Mouse (Mus musculus) embryonic facial prominence, embryonic 13.5 days (tissue): Measurements from ENCODE around the gene Ugt1a8. TPM values are rescaled to one million over a fixed set of nuclear protein-coding genes. Genes with fewer than 3 reads are reported as not detected.
"Not testable (repeated sequence)": the region's sequence is repeated elsewhere in the genome, so short reads cannot be mapped to it uniquely, and the experiment has no call there.

Source experiments
- ATAC-seq: fragments of 200-750 bp; cut with Nextera tagmentation; 2 replicates; pipeline ENCODE4 v1.8.0; 2017; ENCODE audit warnings: low read depth; ENCODE audit not compliant: insufficient number of reproducible peaks, insufficient read depth, low FRiP score, low TSS enrichment
- H3K27ac ChIP-seq: fragments of 300-500 bp; sonication (generic); 2 replicates; pipeline ENCODE4 v1.5.1; 2015; ENCODE audit warnings: moderate library complexity, mild to moderate bottlenecking, inconsistent platforms
- H3K27me3 ChIP-seq: fragments of 300-500 bp; sonication (generic); 2 replicates; pipeline ENCODE4 v1.6.1; 2015; ENCODE audit warnings: mild to moderate bottlenecking, inconsistent platforms
- H3K36me3 ChIP-seq: fragments of 300-500 bp; sonication (generic); 2 replicates; pipeline ENCODE4 v1.6.1; 2015; ENCODE audit warnings: mild to moderate bottlenecking, inconsistent platforms
- H3K4me1 ChIP-seq: fragments of 300-500 bp; sonication (generic); 2 replicates; pipeline ENCODE4 v1.6.1; 2015; ENCODE audit warnings: inconsistent platforms
- H3K4me2 ChIP-seq: fragments of 300-500 bp; sonication (generic); 2 replicates; pipeline ENCODE4 v1.6.1; 2015; ENCODE audit warnings: moderate library complexity, mild to moderate bottlenecking, inconsistent platforms
- H3K4me3 ChIP-seq: fragments of 300-500 bp; sonication (generic); 2 replicates; pipeline ENCODE4 v1.5.1; 2015; ENCODE audit warnings: mild to moderate bottlenecking, inconsistent platforms
- H3K9ac ChIP-seq: fragments of 300-500 bp; sonication (generic); 2 replicates; pipeline ENCODE4 v1.6.1; 2015; ENCODE audit warnings: mild to moderate bottlenecking, inconsistent platforms
- H3K9me3 ChIP-seq: fragments of 300-500 bp; sonication (generic); 2 replicates; pipeline ENCODE4 v1.6.1; 2016; ENCODE audit warnings: inconsistent platforms
- WGBS: fragments of 180-500 bp; shearing (Covaris S2); methylation state at CpG from one replicate; pipeline ENCODE4 v1.1.7; 2015; ENCODE audit warnings: mixed read lengths; 5-methylcytosine and 5-hydroxymethylcytosine counted together
- polyA plus RNA-seq: library from polyadenylated mRNA; unstranded; fragments of >200 nt; fragmentation: Nextera tagmentation; extraction: Ambion mirVana; gene quantifications from 2 replicates; pipeline ENCODE4 v1.2.1, GENCODE M21; 2015

Ugt1a8 gene
- polyA plus RNA-seq, 1 experiment from 2014 or later = not detected

DNA sequence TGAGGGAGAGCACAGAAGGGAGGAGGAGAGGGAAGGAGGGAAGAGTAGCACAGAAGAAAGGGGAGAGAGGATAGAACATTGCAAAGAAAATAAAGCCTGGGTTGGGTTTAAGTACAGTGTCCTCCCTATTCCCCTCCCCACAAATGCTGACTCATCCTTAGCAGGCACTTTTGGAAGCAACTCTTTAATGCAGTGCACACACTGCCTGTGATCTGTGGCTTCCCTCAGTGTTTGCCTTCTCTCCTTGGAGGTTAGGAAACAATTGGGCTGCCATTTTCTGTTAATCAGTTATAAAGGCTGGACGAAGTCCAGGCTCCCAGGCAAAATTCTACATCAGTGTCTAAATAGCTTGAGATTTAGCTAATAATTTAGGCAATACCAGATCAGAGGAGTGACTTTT lies 52.9 kb downstream of the Ugt1a8 start:
- not testable (repeated sequence) for H3K9ac ChIP-seq, H3K9me3 ChIP-seq, ATAC-seq, H3K27ac ChIP-seq, H3K27me3 ChIP-seq, H3K4me3 ChIP-seq, H3K4me1 ChIP-seq, H3K4me2 ChIP-seq, H3K36me3 ChIP-seq
- WGBS = 57% methylated on average over 1 of the region's 1 CpGs

DNA sequence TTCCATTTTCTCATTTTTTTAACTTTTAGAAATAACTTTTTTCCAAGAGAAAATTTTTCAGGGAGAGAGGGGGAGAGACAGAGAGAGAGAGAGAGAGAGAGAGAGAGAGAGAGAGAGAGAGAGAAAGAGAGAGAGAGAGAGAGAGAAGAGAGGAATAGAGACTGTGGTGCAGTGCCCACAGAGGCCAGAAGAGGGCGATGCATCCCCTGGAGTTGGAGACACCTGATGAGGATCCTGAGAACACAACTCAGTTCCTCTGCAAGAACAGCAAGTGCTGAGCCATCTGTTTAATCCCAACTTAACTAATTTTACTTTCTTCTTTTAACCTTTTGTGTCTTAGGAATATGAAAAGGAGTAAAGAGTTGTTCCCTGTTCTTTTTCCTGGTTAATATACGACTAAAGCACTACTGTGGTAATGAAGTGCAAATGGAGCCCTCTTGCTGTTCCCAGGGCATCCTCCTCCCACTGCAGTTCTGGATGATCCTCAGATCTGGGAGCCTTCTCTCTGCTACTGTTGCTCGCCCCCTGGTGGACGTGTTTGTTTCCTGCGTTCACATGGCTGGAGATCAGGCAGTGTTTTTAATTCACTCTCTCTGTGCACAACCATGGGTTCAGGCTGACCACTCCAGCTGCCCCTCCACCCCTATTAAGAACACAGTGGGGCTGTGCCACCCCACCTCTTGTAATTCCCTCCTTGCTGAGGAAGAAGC lies 56.5 kb downstream of the Ugt1a8 start:
- H3K4me2 ChIP-seq, H3K27me3 ChIP-seq, H3K27ac ChIP-seq, H3K36me3 ChIP-seq, ATAC-seq, H3K9ac ChIP-seq, H3K4me1 ChIP-seq, H3K4me3 ChIP-seq, H3K9me3 ChIP-seq: not testable (repeated sequence)
- WGBS = 3% methylated on average over 5 of the region's 5 CpGs

- H3K27me3 ChIP-seq, H3K9ac ChIP-seq, H3K4me1 ChIP-seq, H3K9me3 ChIP-seq, H3K4me2 ChIP-seq, H3K36me3 ChIP-seq, H3K4me3 ChIP-seq, H3K27ac ChIP-seq, ATAC-seq: not testable (repeated sequence)
- WGBS = 54% methylated on average over 2 of the region's 2 CpGs
These were observed 57.7 kb downstream of the Ugt1a8 start for GRCm38 (mm10) chr1:88145278-88145677.

GRCm38 (mm10) chr1:88150133-88150532 lies 62.5 kb downstream of the Ugt1a8 start:
- not testable (repeated sequence) for H3K27me3 ChIP-seq, H3K27ac ChIP-seq, H3K4me1 ChIP-seq, H3K4me3 ChIP-seq, H3K36me3 ChIP-seq, H3K9me3 ChIP-seq, ATAC-seq, H3K4me2 ChIP-seq, H3K9ac ChIP-seq
- 67% methylated on average over 2 of the region's 2 CpGs for WGBS

DNA sequence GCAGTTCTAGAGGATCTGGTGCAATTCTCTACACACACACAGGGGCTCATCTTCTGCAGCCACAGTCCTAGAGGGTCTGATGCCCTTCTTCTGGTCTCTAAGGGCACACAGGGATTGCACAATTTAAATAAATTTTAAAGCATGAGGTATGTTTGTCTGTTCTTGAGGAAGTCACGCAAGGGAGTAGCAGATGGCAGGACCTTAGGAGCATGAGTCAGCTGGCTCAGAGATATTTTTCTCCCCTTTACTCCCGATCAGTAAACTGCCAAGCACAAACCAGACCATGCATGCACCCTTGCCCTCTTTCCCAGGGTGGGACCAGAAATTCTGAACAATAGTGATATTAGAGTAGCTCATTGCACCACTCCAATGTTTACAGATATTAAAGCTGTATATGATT lies 70.8 kb downstream of the Ugt1a8 start:
- H3K27ac ChIP-seq = no peak overlapping the region

GRCm38 (mm10) chr1:88165711-88166110 lies 78.1 kb downstream of the Ugt1a8 start, which contains the start of gene Ugt1a5:
TSS of gene Ugt1a5 (plus strand) at chr1:88166012.
- Histone ChIP-seq H3K4me1 (no peaks in the 10 kb centered on the region), H3K4me2 (no peak within 1 kb of the TSS)
- 77% methylated on average over 5 of the region's 5 CpGs for WGBS

More for the DNA sequence above, 70.8 kb downstream of the Ugt1a8 start:
- 75% methylated on average over 2 of the region's 2 CpGs for WGBS
- Histone ChIP-seq H3K4me1 (no peaks in the 10 kb centered on the region), H3K9ac (no peak overlapping the region), H3K9me3 (no peaks in the 10 kb centered on the region), H3K4me3 (no peak overlapping the region), H3K36me3 (no peaks in the 10 kb centered on the region), H3K27me3 (no peaks in the 10 kb centered on the region), H3K4me2 (no peak overlapping the region)
- ATAC-seq = no peak

GRCm38 (mm10) chr1:88172190-88172589 lies 84.6 kb downstream of the Ugt1a8 start:
- ATAC-seq, H3K27ac ChIP-seq: not testable (repeated sequence)
- WGBS = 77% methylated on average over 6 of the region's 7 CpGs

More at GRCm38 (mm10) chr1:88165711-88166110, 78.1 kb downstream of the Ugt1a8 start, which contains the start of gene Ugt1a5:
- H3K9ac ChIP-seq = no peak within 1 kb of the TSS
- H3K4me3 ChIP-seq = no peak within 1 kb of the TSS
- no peaks in the 10 kb centered on the region for H3K36me3 ChIP-seq
- no peak within 1 kb of the TSS for H3K27ac ChIP-seq
- H3K9me3 ChIP-seq = no peaks in the 10 kb centered on the region
- no peaks in the 10 kb centered on the region for H3K27me3 ChIP-seq
- no peak for ATAC-seq

DNA sequence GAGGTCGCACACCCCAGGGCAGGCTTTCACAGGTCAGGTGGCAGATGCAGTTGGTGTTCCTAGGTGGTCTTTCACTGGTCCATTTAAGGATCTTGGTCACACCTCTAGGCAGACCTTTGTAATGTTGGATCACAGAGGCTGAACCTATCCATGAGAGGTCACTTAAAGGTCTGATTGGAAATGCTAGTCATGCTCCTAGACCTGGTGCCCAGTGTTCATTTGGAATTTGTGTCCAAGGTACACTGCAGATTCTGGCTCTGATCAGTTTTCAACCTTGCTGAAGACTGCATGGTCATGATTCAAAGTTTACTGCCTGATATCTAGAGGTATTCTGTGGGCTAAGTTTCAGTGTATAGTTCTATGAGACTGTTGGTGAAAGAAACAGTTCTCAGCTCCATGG lies 92.0 kb downstream of the Ugt1a8 start:
- Histone ChIP-seq H3K27me3 (no peaks in the 10 kb centered on the region), H3K9ac (no peak overlapping the region), H3K4me2 (no peak overlapping the region), H3K9me3 (peaks cover 22% of the 10 kb centered on the region; the same call in 1 of the 2 replicates), H3K4me3 (no peak overlapping the region), H3K4me1 (no peaks in the 10 kb centered on the region), H3K36me3 (no peaks in the 10 kb centered on the region), H3K27ac (no peak overlapping the region)
- ATAC-seq = no peak
- 70% methylated on average over 1 of the region's 1 CpGs for WGBS

More at GRCm38 (mm10) chr1:88172190-88172589, 84.6 kb downstream of the Ugt1a8 start:
- not testable (repeated sequence) for H3K4me2 ChIP-seq, H3K36me3 ChIP-seq, H3K4me3 ChIP-seq, H3K9me3 ChIP-seq, H3K4me1 ChIP-seq, H3K27me3 ChIP-seq, H3K9ac ChIP-seq

- no peak for ATAC-seq
- 85% methylated on average over 5 of the region's 5 CpGs for WGBS
- no peaks in the 10 kb centered on the region for H3K4me1 ChIP-seq
These were observed 98.8 kb downstream of the Ugt1a8 start for GRCm38 (mm10) chr1:88186325-88186935.

GRCm38 (mm10) chr1:88192136-88192535 lies 104.5 kb downstream of the Ugt1a8 start:
- Histone ChIP-seq H3K4me1 (no peaks in the 10 kb centered on the region), H3K27ac (no peak overlapping the region), H3K9me3 (no peaks in the 10 kb centered on the region), H3K4me3 (no peak overlapping the region), H3K36me3 (no peaks in the 10 kb centered on the region), H3K27me3 (no peaks in the 10 kb centered on the region), H3K4me2 (no peak overlapping the region), H3K9ac (no peak overlapping the region)
- 61% methylated on average over 3 of the region's 3 CpGs for WGBS
- no peak for ATAC-seq

More at GRCm38 (mm10) chr1:88186325-88186935, 98.8 kb downstream of the Ugt1a8 start:
- Histone ChIP-seq H3K9me3 (no peaks in the 10 kb centered on the region), H3K4me2 (no peak overlapping the region), H3K36me3 (no peaks in the 10 kb centered on the region), H3K27ac (no peak overlapping the region), H3K9ac (no peak overlapping the region), H3K27me3 (no peaks in the 10 kb centered on the region), H3K4me3 (no peak overlapping the region)

DNA sequence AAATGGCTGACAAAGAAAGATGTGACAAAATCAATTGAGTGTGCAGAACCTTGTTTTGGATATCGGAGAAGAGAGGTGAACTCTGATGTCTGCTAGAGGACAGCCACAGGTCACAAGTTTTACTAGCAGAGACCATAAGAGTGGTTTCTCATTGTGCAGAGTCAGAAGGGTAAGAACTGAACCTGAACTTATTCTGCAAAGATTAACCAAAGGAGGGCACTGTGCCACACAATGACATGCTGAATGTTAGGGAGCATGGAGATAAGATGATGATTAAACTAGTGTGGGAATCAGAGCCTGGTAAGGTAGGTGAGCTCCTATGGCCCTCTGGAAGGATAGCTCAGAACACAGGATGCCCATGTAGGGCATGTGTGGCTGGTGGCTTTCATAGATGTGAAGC lies 108.1 kb downstream of the Ugt1a8 start:
- WGBS = 84% methylated on average over 1 of the region's 1 CpGs
- Histone ChIP-seq H3K27me3 (no peaks in the 10 kb centered on the region), H3K9ac (no peak overlapping the region), H3K4me2 (no peak overlapping the region), H3K27ac (no peak overlapping the region), H3K36me3 (no peaks in the 10 kb centered on the region), H3K4me3 (no peak overlapping the region), H3K9me3 (no peaks in the 10 kb centered on the region), H3K4me1 (no peaks in the 10 kb centered on the region)
- no peak for ATAC-seq

GRCm38 (mm10) chr1:88197443-88197842 lies 109.8 kb downstream of the Ugt1a8 start:
- Histone ChIP-seq H3K4me1 (no peaks in the 10 kb centered on the region), H3K4me2 (no peak overlapping the region), H3K36me3 (no peaks in the 10 kb centered on the region), H3K27me3 (no peaks in the 10 kb centered on the region), H3K9ac (no peak overlapping the region), H3K27ac (no peak overlapping the region), H3K9me3 (no peaks in the 10 kb centered on the region), H3K4me3 (no peak overlapping the region)
- no peak for ATAC-seq
- 73% methylated on average over 3 of the region's 3 CpGs for WGBS
